Mouse (Mus musculus): ENCODE results near the gene Gcnt1.

GRCm38 (mm10) chr19:17294136-17294535 lies 78.5 kb downstream of the Gcnt1 start:
- TF ChIP-seq POLR2A (IDR thresholded peaks at IDR 0.05; ENCODE audit: borderline replicate concordance, extremely low read depth, low read depth, low read length) (no peak), CTCF (IDR thresholded peaks at IDR 0.05; ENCODE audit: insufficient read depth, low read length) (no peak)
